Mouse (Mus musculus): ENCODE measurements around the gene Zkscan17. TPM values are rescaled to one million over a fixed set of nuclear protein-coding genes. Genes with fewer than 3 reads are reported as not detected.

The Zkscan17 gene
- polyA plus RNA-seq, 1 experiment from 2014 or later, result 29.1 TPM

- no peaks in the 10 kb centered on the region for H3K9me3 ChIP-seq
- no peak overlapping the region for H3K27ac ChIP-seq (replicated peaks)
- no peak overlapping the region for H3K4me3 ChIP-seq
- no peak overlapping the region for H3K4me2 ChIP-seq (replicated peaks)
- H3K9ac ChIP-seq (replicated peaks), result no peak overlapping the region
- H3K36me3 ChIP-seq, result no peaks in the 10 kb centered on the region
- H3K27me3 ChIP-seq, result no peaks in the 10 kb centered on the region
- ATAC-seq (ENCODE audit: low FRiP score, low read depth), result no peak
- H3K4me1 ChIP-seq, result no peaks in the 10 kb centered on the region
- 76% methylated on average over 3 of the region's 3 CpGs for WGBS
Observed at GRCm38 (mm10) chr11:59540123-59540522, 13.6 kb upstream of the Zkscan17 start.

- H3K4me1 ChIP-seq, result no peaks in the 10 kb centered on the region
- H3K27me3 ChIP-seq, result no peaks in the 10 kb centered on the region
- no peak overlapping the region for H3K9ac ChIP-seq (replicated peaks)
- H3K4me2 ChIP-seq (replicated peaks), result no peak overlapping the region
- no peak for ATAC-seq (ENCODE audit: low FRiP score, low read depth)
- 46% methylated on average over 11 of the region's 11 CpGs for WGBS
- H3K27ac ChIP-seq (replicated peaks), result no peak overlapping the region
- no peaks in the 10 kb centered on the region for H3K36me3 ChIP-seq
- no peaks in the 10 kb centered on the region for H3K9me3 ChIP-seq
- H3K4me3 ChIP-seq, result no peak overlapping the region
Observed at GRCm38 (mm10) chr11:59538387-59538786, 11.8 kb upstream of the Zkscan17 start.

GRCm38 (mm10) chr11:59537218-59538130 lies 10.9 kb upstream of the Zkscan17 start:
- no peak for ATAC-seq (ENCODE audit: low FRiP score, low read depth)
- H3K27me3 ChIP-seq, result no peaks in the 10 kb centered on the region
- H3K36me3 ChIP-seq, result no peaks in the 10 kb centered on the region
- H3K27ac ChIP-seq (replicated peaks), result no peak overlapping the region
- no peak overlapping the region for H3K4me3 ChIP-seq
- no peak overlapping the region for H3K4me2 ChIP-seq (replicated peaks)
- 72% methylated on average over 16 of the region's 16 CpGs for WGBS
- no peaks in the 10 kb centered on the region for H3K4me1 ChIP-seq
- no peak overlapping the region for H3K9ac ChIP-seq (replicated peaks)
- no peaks in the 10 kb centered on the region for H3K9me3 ChIP-seq

GRCm38 (mm10) chr11:59531562-59531961 lies 5.0 kb upstream of the Zkscan17 start:
- WGBS, result 87% methylated on average over 5 of the region's 5 CpGs
- no peak for ATAC-seq (ENCODE audit: low FRiP score, low read depth)
- Histone ChIP-seq H3K27ac (replicated peaks) (no peak overlapping the region), H3K36me3 (no peaks in the 10 kb centered on the region), H3K4me2 (replicated peaks) (no peak overlapping the region), H3K27me3 (no peaks in the 10 kb centered on the region), H3K9ac (replicated peaks) (no peak overlapping the region), H3K4me3 (no peak overlapping the region), H3K9me3 (no peaks in the 10 kb centered on the region), H3K4me1 (no peaks in the 10 kb centered on the region)

GRCm38 (mm10) chr11:59530870-59531535 lies 4.5 kb upstream of the Zkscan17 start:
- WGBS, result 78% methylated on average over 6 of the region's 6 CpGs
- ATAC-seq (ENCODE audit: low FRiP score, low read depth), result no peak
- no peaks in the 10 kb centered on the region for H3K4me1 ChIP-seq
- H3K4me2 ChIP-seq (replicated peaks), result no peak overlapping the region
- H3K27me3 ChIP-seq, result no peaks in the 10 kb centered on the region
- H3K9me3 ChIP-seq, result no peaks in the 10 kb centered on the region
- no peak overlapping the region for H3K27ac ChIP-seq (replicated peaks)
- H3K4me3 ChIP-seq, result no peak overlapping the region
- H3K9ac ChIP-seq (replicated peaks), result no peak overlapping the region
- H3K36me3 ChIP-seq, result no peaks in the 10 kb centered on the region

- H3K4me1 ChIP-seq, result no peaks in the 10 kb centered on the region
- ATAC-seq (ENCODE audit: low FRiP score, low read depth), result no peak
- WGBS, result 87% methylated on average over 5 of the region's 5 CpGs
Observed at GRCm38 (mm10) chr11:59530221-59530620, 3.7 kb upstream of the Zkscan17 start.

GRCm38 (mm10) chr11:59525237-59525636 lies 1.3 kb downstream of the Zkscan17 start:
- no peak for ATAC-seq (ENCODE audit: low FRiP score, low read depth)
- no peak overlapping the region for H3K4me2 ChIP-seq (replicated peaks)
- 9% methylated on average over 10 of the region's 10 CpGs for WGBS
- no peak overlapping the region for H3K9ac ChIP-seq (replicated peaks)
- no peak overlapping the region for H3K4me3 ChIP-seq
- H3K9me3 ChIP-seq, result no peaks in the 10 kb centered on the region
- H3K27ac ChIP-seq (replicated peaks), result no peak overlapping the region
- no peaks in the 10 kb centered on the region for H3K27me3 ChIP-seq
- H3K4me1 ChIP-seq, result no peaks in the 10 kb centered on the region
- no peaks in the 10 kb centered on the region for H3K36me3 ChIP-seq

More at GRCm38 (mm10) chr11:59530221-59530620, 3.7 kb upstream of the Zkscan17 start:
- Histone ChIP-seq H3K36me3 (no peaks in the 10 kb centered on the region), H3K27ac (replicated peaks) (no peak overlapping the region), H3K4me3 (no peak overlapping the region), H3K4me2 (replicated peaks) (no peak overlapping the region), H3K27me3 (no peaks in the 10 kb centered on the region), H3K9ac (replicated peaks) (no peak overlapping the region), H3K9me3 (no peaks in the 10 kb centered on the region)

- WGBS, result 100% methylated on average over 2 of the region's 2 CpGs
- H3K4me2 ChIP-seq (replicated peaks), result no peak overlapping the region
- no peak overlapping the region for H3K9ac ChIP-seq (replicated peaks)
- H3K27me3 ChIP-seq, result no peaks in the 10 kb centered on the region
- no peak for ATAC-seq (ENCODE audit: low FRiP score, low read depth)
- H3K27ac ChIP-seq (replicated peaks), result no peak overlapping the region
- H3K4me1 ChIP-seq, result no peaks in the 10 kb centered on the region; the same call in 1 of the 2 replicates
- H3K4me3 ChIP-seq, result no peak overlapping the region
- H3K9me3 ChIP-seq, result no peaks in the 10 kb centered on the region
- H3K36me3 ChIP-seq, result no peaks in the 10 kb centered on the region
Observed at GRCm38 (mm10) chr11:59524150-59524549, 2.4 kb downstream of the Zkscan17 start.

GRCm38 (mm10) chr11:59519741-59520495 lies 6.6 kb downstream of the Zkscan17 start:
- Histone ChIP-seq H3K36me3 (no peaks in the 10 kb centered on the region), H3K4me1 (no peaks in the 10 kb centered on the region; the same call in 1 of the 2 replicates), H3K27ac (replicated peaks) (no peak overlapping the region), H3K9me3 (no peaks in the 10 kb centered on the region), H3K4me2 (replicated peaks) (no peak overlapping the region), H3K27me3 (no peaks in the 10 kb centered on the region), H3K4me3 (no peak overlapping the region), H3K9ac (replicated peaks) (no peak overlapping the region)
- 74% methylated on average over 6 of the region's 6 CpGs for WGBS
- ATAC-seq (ENCODE audit: low FRiP score, low read depth), result no peak

GRCm38 (mm10) chr11:59518226-59518625 lies 8.3 kb downstream of the Zkscan17 start:
- Histone ChIP-seq H3K4me2 (replicated peaks) (no peak overlapping the region), H3K27me3 (no peaks in the 10 kb centered on the region), H3K27ac (replicated peaks) (no peak overlapping the region), H3K9ac (replicated peaks) (no peak overlapping the region), H3K36me3 (no peaks in the 10 kb centered on the region), H3K4me1 (no peaks in the 10 kb centered on the region; the same call in 1 of the 2 replicates), H3K9me3 (no peaks in the 10 kb centered on the region), H3K4me3 (no peak overlapping the region)
- ATAC-seq (ENCODE audit: low FRiP score, low read depth), result no peak
- 67% methylated on average over 10 of the region's 10 CpGs for WGBS

GRCm38 (mm10) chr11:59517441-59517840 lies 9.1 kb downstream of the Zkscan17 start:
- Histone ChIP-seq H3K4me2 (replicated peaks) (no peak overlapping the region), H3K4me3 (no peak overlapping the region), H3K27ac (replicated peaks) (no peak overlapping the region), H3K27me3 (no peaks in the 10 kb centered on the region), H3K4me1 (no peaks in the 10 kb centered on the region; the same call in 1 of the 2 replicates), H3K9me3 (no peaks in the 10 kb centered on the region), H3K36me3 (no peaks in the 10 kb centered on the region), H3K9ac (replicated peaks) (no peak overlapping the region)
- no peak for ATAC-seq (ENCODE audit: low FRiP score, low read depth)
- WGBS, result 90% methylated on average over 1 of the region's 1 CpGs

- 82% methylated on average over 3 of the region's 3 CpGs for WGBS
- no peak for ATAC-seq (ENCODE audit: low FRiP score, low read depth)
Observed at GRCm38 (mm10) chr11:59514789-59515188, 11.8 kb downstream of the Zkscan17 start.

More at GRCm38 (mm10) chr11:59514789-59515188, 11.8 kb downstream of the Zkscan17 start:
- Histone ChIP-seq H3K9me3 (no peaks in the 10 kb centered on the region), H3K4me3 (no peak overlapping the region), H3K36me3 (0 out of 2 replicates have a peak, but pooled peaks cover 10% of the 10 kb centered on the region), H3K4me2 (replicated peaks) (no peak overlapping the region), H3K27ac (replicated peaks) (no peak overlapping the region), H3K9ac (replicated peaks) (no peak overlapping the region), H3K4me1 (no peaks in the 10 kb centered on the region; the same call in 1 of the 2 replicates), H3K27me3 (no peaks in the 10 kb centered on the region)

Data from midbrain, embryonic 12.5 days (tissue).